Mouse (Mus musculus) layer of hippocampus, postnatal 36 days (tissue): ENCODE results near the gene Lin7a. TPM values are rescaled to one million over a fixed set of nuclear protein-coding genes. Genes with fewer than 3 reads are reported as not detected.
"Not testable (repeated sequence)": the region's sequence is repeated elsewhere in the genome, so short reads cannot be mapped to it uniquely, and the experiment has no call there.

Experiments used
- DNase-seq, 2 experiments: peaks; one replicate each; pipeline ENCODE4 v3.0.0; 2022
- total RNA-seq, 2 experiments: library from RNA; stranded (reverse); gene quantifications; 2 replicates each; pipeline ENCODE4 v1.2.3; 2021

Gene Lin7a
- total RNA-seq, 2 experiments from 2014 or later, result 31.0 to 31.9 TPM

- no peak for DNase-seq
Measured at GRCm38 (mm10) chr10:107237736-107238135, 33.8 kb upstream of the Lin7a start.

- DNase-seq, result no peak
Measured at GRCm38 (mm10) chr10:107238151-107238860, 33.2 kb upstream of the Lin7a start.

GRCm38 (mm10) chr10:107238861-107239435 lies 32.5 kb upstream of the Lin7a start:
- no peak for DNase-seq

GRCm38 (mm10) chr10:107239651-107240330 lies 31.7 kb upstream of the Lin7a start:
- no peak for DNase-seq

GRCm38 (mm10) chr10:107240446-107240845 lies 31.0 kb upstream of the Lin7a start:
- no peak for DNase-seq

GRCm38 (mm10) chr10:107240986-107241385 lies 30.5 kb upstream of the Lin7a start:
- DNase-seq, result no peak

- DNase-seq, result no peak
Measured at GRCm38 (mm10) chr10:107241406-107241805, 30.1 kb upstream of the Lin7a start.

GRCm38 (mm10) chr10:107241999-107242398 lies 29.5 kb upstream of the Lin7a start:
- not testable (repeated sequence) for DNase-seq

- DNase-seq, result no peak
Measured at GRCm38 (mm10) chr10:107242696-107243400, 28.6 kb upstream of the Lin7a start.

GRCm38 (mm10) chr10:107244211-107244610 lies 27.3 kb upstream of the Lin7a start:
- no peak for DNase-seq

GRCm38 (mm10) chr10:107244691-107245530 lies 26.6 kb upstream of the Lin7a start:
- no peak for DNase-seq

GRCm38 (mm10) chr10:107245531-107245840 lies 26.0 kb upstream of the Lin7a start:
- DNase-seq, result no peak

- no peak for DNase-seq
Measured at GRCm38 (mm10) chr10:107245961-107246460, 25.5 kb upstream of the Lin7a start.

- no peak for DNase-seq
Measured at GRCm38 (mm10) chr10:107247001-107247670, 24.4 kb upstream of the Lin7a start.

GRCm38 (mm10) chr10:107248481-107248880 lies 23.0 kb upstream of the Lin7a start:
- DNase-seq, result no peak

- DNase-seq, result no peak
Measured at GRCm38 (mm10) chr10:107249056-107249455, 22.4 kb upstream of the Lin7a start.

GRCm38 (mm10) chr10:107249606-107250186 lies 21.8 kb upstream of the Lin7a start:
- DNase-seq, result no peak

- DNase-seq, result no peak
Measured at GRCm38 (mm10) chr10:107250346-107251210, 20.9 kb upstream of the Lin7a start.

GRCm38 (mm10) chr10:107251271-107251670 lies 20.2 kb upstream of the Lin7a start:
- DNase-seq, result no peak
